In the genomic region with DNA sequence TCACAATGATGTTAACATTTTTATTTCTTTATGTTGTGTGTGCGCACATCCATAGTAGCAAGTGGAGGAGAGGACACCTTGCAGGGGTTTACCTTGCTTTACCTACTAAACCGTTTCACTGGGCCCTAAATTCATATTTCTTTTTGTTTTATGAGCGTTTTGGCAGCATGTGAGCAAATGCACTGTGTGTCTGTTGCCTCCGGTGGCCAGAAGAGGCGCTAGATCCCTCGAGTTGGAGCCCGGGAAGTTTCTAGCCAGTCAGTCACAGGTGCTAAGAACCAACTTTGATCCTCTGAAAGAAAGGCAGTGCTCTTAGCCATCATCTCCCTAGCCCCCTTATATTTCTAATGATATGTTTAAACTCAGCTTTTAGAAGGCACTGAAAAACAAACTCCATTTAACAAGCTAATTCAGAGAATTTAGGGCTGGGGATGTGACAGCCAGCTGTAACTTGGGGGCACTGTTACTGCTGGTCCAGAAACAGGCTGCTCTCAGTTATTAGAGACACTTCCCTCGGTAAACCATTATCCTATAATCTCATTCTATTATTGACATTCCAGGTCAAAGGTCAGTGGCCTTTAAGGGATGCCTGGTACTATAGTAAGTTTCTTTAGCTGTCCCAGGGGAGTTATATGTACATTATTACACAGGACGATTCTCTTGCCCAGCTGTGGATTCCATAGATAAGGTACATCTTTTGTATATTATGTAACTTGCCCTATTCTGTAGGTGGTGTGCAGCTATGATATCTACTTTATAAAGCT, we compare ENCODE assay signal across 1 mouse cellular context.
TF ChIP-seq lines count a peak whose summit lies in the region.

No protein-coding gene starts in this region.

TF ChIP-seq in CH12.LX, 34 proteins besides CTCF, POLR2A, EP300 and RAD21:
- TF ChIP-seq POLR2AphosphoS2 (IDR thresholded peaks at IDR 0.05; ENCODE audit: low read depth, low read length) (no peak; the same call in 1 of the 2 replicates), TBP (conservative IDR thresholded peaks at IDR 0.05; ENCODE audit: low read depth, low read length) (peak; percentile 60; the same call in 1 of the 2 replicates), ZC3H11A (IDR thresholded peaks at IDR 0.05; ENCODE audit: low read depth, low read length) (no peak), ZNF384 (IDR thresholded peaks at IDR 0.05; ENCODE audit: low read depth, low read length) (no peak), SMC3 (IDR thresholded peaks at IDR 0.05; ENCODE audit: low read depth, low read length) (peak; percentile 36), MAZ (IDR thresholded peaks at IDR 0.05; ENCODE audit: low read depth, low read length) (no peak), HCFC1 (IDR thresholded peaks at IDR 0.05; ENCODE audit: low read depth, low read length) (peak; percentile 17; the same call in 1 of the 2 replicates), GABPA (IDR thresholded peaks at IDR 0.05; ENCODE audit: insufficient replicate concordance, low read depth, low read length) (no peak), E2F4 (IDR thresholded peaks at IDR 0.05; ENCODE audit: insufficient replicate concordance, low read depth, low read length) (peak; percentile 91; the same call in 1 of the 2 replicates), MAFK (IDR thresholded peaks at IDR 0.05; ENCODE audit: insufficient replicate concordance, low read length) (no peak), MXI1 (IDR thresholded peaks at IDR 0.05; ENCODE audit: low read depth, low read length) (peak; percentile 78), JUN (IDR thresholded peaks at IDR 0.05; ENCODE audit: insufficient read depth, low read depth, low read length) (no peak), RCOR1 (conservative IDR thresholded peaks at IDR 0.05; ENCODE audit: low read depth, low read length) (peak; percentile 59), MYC (IDR thresholded peaks at IDR 0.05; ENCODE audit: low read depth, low read length) (peak; percentile 88), USF2 (conservative IDR thresholded peaks at IDR 0.05; ENCODE audit: low read depth, low read length) (no peak), SIN3A (IDR thresholded peaks at IDR 0.05; ENCODE audit: low read length) (peak; percentile 40; the same call in 1 of the 2 replicates), CHD1 (IDR thresholded peaks at IDR 0.05; ENCODE audit: low read depth, low read length) (no peak), PAX5 (IDR thresholded peaks at IDR 0.05; ENCODE audit: low read length) (no peak), JUND (conservative IDR thresholded peaks at IDR 0.05; ENCODE audit: low read depth, low read length) (no peak; the same call in 1 of the 2 replicates), MAX (IDR thresholded peaks at IDR 0.05; ENCODE audit: low read length) (peak; percentile 62), IRF4 (IDR thresholded peaks at IDR 0.05; ENCODE audit: low read depth, low read length) (no peak; the same call in 1 of the 2 replicates), ZMIZ1 (IDR thresholded peaks at IDR 0.05; ENCODE audit: low read depth, low read length) (no peak), ELF1 (IDR thresholded peaks at IDR 0.05; ENCODE audit: low read depth, low read length) (0 out of 2 replicates have a peak, but pooled peaks have one; percentile 32), NRF1 (IDR thresholded peaks at IDR 0.05; ENCODE audit: low read depth, low read length) (no peak; the same call in 1 of the 2 replicates), ZKSCAN1 (IDR thresholded peaks at IDR 0.05; ENCODE audit: borderline replicate concordance, low read depth, low read length) (no peak), USF1 (IDR thresholded peaks at IDR 0.05; ENCODE audit: low read depth, low read length) (no peak), KAT2A (IDR thresholded peaks at IDR 0.05; ENCODE audit: insufficient replicate concordance, low read length) (no peak), NELFE (IDR thresholded peaks at IDR 0.05; ENCODE audit: low read depth, low read length) (no peak), ETS1 (conservative IDR thresholded peaks at IDR 0.05; ENCODE audit: low read depth, low read length) (no peak; the same call in 1 of the 2 replicates), CHD2 (IDR thresholded peaks at IDR 0.05; ENCODE audit: low read length) (no peak), MEF2A (IDR thresholded peaks at IDR 0.05; ENCODE audit: borderline replicate concordance, low read depth, low read length) (peak; percentile 48; the same call in 1 of the 2 replicates), TCF12 (IDR thresholded peaks at IDR 0.05; ENCODE audit: low read depth, low read length) (peak; percentile 65; the same call in 1 of the 2 replicates), BHLHE40 (IDR thresholded peaks at IDR 0.05; ENCODE audit: low read depth, low read length) (peak; percentile 69), UBTF (IDR thresholded peaks at IDR 0.05; ENCODE audit: low read depth, low read length) (no peak)
